Mouse (Mus musculus): Measurements from ENCODE around the gene Olfr1002. TPM values are rescaled to one million over a fixed set of nuclear protein-coding genes. Genes with fewer than 3 reads are reported as not detected.
"Not testable (repeated sequence)": the region's sequence is repeated elsewhere in the genome, so short reads cannot be mapped to it uniquely, and the experiment has no call there.

Gene Olfr1002
- polyA plus RNA-seq (2015; fragmentation: Nextera tagmentation; extraction: Ambion mirVana), result not detected in 2 replicates

DNA sequence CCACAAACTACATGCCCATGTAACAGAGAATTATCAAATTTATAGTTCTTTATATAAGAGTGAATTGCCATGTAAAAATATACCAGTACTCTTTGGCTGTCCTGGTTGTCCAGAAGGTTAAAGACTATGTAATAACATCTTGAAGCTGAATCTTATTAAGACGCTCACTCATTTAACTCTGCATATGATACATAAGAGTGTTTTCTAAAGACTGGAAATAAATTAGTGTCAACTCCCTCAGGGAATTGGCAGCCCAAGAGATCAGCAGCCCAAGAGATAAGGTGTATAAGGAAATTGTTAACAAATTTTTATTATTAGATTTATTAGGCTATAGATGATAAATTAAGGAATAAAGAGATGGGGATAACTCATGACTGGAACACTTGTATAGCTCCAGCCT, at the start of gene Olfr1002:
Gene Olfr1002, minus strand, starts transcription at position 101 of the 400 bp plus-strand sequence.
- H3K27me3 ChIP-seq (ENCODE audit: control insufficient read depth, insufficient read depth, low read length), result no peaks in the 10 kb centered on the region
- H3K27ac ChIP-seq (replicated peaks), result no peak within 1 kb of the TSS
- DNase-seq (ENCODE audit: low spot score) (no peak), ATAC-seq (ENCODE audit: low FRiP score, low TSS enrichment) (no peak)
- no peak within 1 kb of the TSS for H3K4me2 ChIP-seq (replicated peaks; ENCODE audit: low read depth)
- H3K4me1 ChIP-seq (replicated peaks; ENCODE audit: control insufficient read depth, insufficient read depth), result no peaks in the 10 kb centered on the region
- H3K9ac ChIP-seq (ENCODE audit: low read length), result no peak within 1 kb of the TSS
- TF ChIP-seq EP300 (optimal IDR thresholded peaks at IDR 0.05) (no peak), CTCF (IDR thresholded peaks at IDR 0.05; ENCODE audit: low read depth) (no peak)
- 89% methylated on average over 1 of the region's 1 CpGs for WGBS
- no peaks in the 10 kb centered on the region for H3K9me3 ChIP-seq (ENCODE audit: control insufficient read depth, low read length)
- no peak within 1 kb of the TSS for H3K4me3 ChIP-seq (ENCODE audit: low read depth, low read length)
- no peaks in the 10 kb centered on the region for H3K36me3 ChIP-seq (ENCODE audit: control insufficient read depth, insufficient read depth, low read length)

DNA sequence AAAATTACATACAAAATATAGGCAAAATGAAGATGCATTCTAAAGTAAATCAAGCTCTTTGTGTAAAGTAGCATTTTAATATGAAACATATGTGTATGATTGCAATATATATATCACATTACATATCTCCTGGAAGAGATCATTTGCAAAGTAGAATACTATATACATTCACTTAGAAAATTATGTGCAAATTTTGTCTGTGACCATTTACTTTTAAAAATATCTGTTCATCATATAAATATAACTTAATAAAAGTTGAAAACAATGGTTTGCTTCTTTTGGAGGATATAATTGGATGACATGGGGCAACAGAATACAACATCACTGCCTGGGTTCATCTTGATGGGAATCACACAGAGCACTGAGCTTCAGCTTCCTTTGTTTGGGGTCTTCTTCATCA, 38.6 kb upstream of the Olfr1002 start, which contains the start of gene Olfr1008:
Gene Olfr1008, plus strand, starts transcription at position 301 of the 400 bp plus-strand sequence.
- TF ChIP-seq EP300 (optimal IDR thresholded peaks at IDR 0.05) (no peak), CTCF (IDR thresholded peaks at IDR 0.05; ENCODE audit: low read depth) (no peak)
- Histone ChIP-seq H3K27me3 (ENCODE audit: control insufficient read depth, insufficient read depth, low read length) (no peaks in the 10 kb centered on the region), H3K4me2 (replicated peaks; ENCODE audit: low read depth) (no peak within 1 kb of the TSS), H3K4me1 (replicated peaks; ENCODE audit: control insufficient read depth, insufficient read depth) (no peaks in the 10 kb centered on the region), H3K36me3 (ENCODE audit: control insufficient read depth, insufficient read depth, low read length) (no peaks in the 10 kb centered on the region), H3K27ac (replicated peaks) (no peak within 1 kb of the TSS), H3K9ac (ENCODE audit: low read length) (no peak within 1 kb of the TSS), H3K4me3 (ENCODE audit: low read depth, low read length) (no peak within 1 kb of the TSS), H3K9me3 (ENCODE audit: control insufficient read depth, low read length) (no peaks in the 10 kb centered on the region)
- ATAC-seq (ENCODE audit: low FRiP score, low TSS enrichment) (no peak), DNase-seq (ENCODE audit: low spot score) (no peak)

DNA sequence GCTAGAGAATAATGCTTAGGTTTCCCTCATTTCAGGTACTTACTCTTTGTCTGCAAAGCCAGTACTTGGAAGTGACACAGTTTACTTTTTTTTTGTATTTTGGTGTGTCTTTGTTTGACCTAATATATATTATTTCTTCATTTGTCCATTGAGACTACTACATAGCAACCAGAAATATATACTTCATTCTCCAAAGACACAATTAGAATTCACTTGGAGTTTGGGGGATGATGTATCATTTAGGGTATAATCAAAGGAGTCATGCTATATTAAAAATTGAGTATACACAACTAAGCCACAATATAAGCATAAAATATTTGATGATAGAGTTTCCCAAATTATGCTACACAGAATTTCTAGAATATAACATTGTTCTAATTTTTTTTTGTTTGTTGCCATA, 28.2 kb upstream of the Olfr1002 start, which contains the start of gene Olfr1006:
Gene Olfr1006, minus strand, starts transcription at position 101 of the 400 bp plus-strand sequence.
- Histone ChIP-seq H3K4me1 (replicated peaks; ENCODE audit: control insufficient read depth, insufficient read depth) (no peaks in the 10 kb centered on the region), H3K36me3 (ENCODE audit: control insufficient read depth, insufficient read depth, low read length) (no peaks in the 10 kb centered on the region), H3K9ac (ENCODE audit: low read length) (no peak within 1 kb of the TSS), H3K27me3 (ENCODE audit: control insufficient read depth, insufficient read depth, low read length) (no peaks in the 10 kb centered on the region), H3K4me3 (ENCODE audit: low read depth, low read length) (no peak within 1 kb of the TSS), H3K4me2 (replicated peaks; ENCODE audit: low read depth) (no peak within 1 kb of the TSS), H3K27ac (replicated peaks) (no peak within 1 kb of the TSS), H3K9me3 (ENCODE audit: control insufficient read depth, low read length) (no peaks in the 10 kb centered on the region)
- DNase-seq (ENCODE audit: low spot score) (no peak), ATAC-seq (ENCODE audit: low FRiP score, low TSS enrichment) (no peak)
- TF ChIP-seq EP300 (optimal IDR thresholded peaks at IDR 0.05) (no peak), CTCF (IDR thresholded peaks at IDR 0.05; ENCODE audit: low read depth) (no peak)

DNA sequence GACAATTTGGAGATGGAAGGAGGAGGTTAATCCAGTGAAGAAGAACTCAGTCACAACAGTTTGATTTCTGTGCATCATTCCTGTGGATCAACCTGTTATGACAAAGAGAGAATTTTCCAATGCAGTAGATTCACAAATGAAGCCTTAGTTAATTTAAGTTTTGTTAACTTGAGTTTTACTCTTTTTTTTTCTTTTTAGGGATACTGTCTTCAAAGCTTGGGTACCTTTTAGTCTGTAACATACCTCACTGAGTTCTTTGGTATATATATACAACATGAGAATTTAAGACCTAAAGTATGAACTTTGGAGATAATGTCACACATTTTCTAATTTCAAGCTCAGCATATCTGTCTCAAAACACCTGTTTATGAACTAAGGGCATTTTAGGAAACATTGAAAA, 13.9 kb upstream of the Olfr1002 start, which contains the start of gene Olfr154:
Gene Olfr154, minus strand, starts transcription at position 101 of the 400 bp plus-strand sequence.
- not testable (repeated sequence) for H3K4me1 ChIP-seq (replicated peaks; ENCODE audit: control insufficient read depth, insufficient read depth); DNase-seq (ENCODE audit: low spot score); H3K9ac ChIP-seq (ENCODE audit: low read length); H3K27me3 ChIP-seq (ENCODE audit: control insufficient read depth, insufficient read depth, low read length); H3K27ac ChIP-seq (replicated peaks); H3K9me3 ChIP-seq (ENCODE audit: control insufficient read depth, low read length); H3K36me3 ChIP-seq (ENCODE audit: control insufficient read depth, insufficient read depth, low read length); H3K4me3 ChIP-seq (ENCODE audit: low read depth, low read length); H3K4me2 ChIP-seq (replicated peaks; ENCODE audit: low read depth); ATAC-seq (ENCODE audit: low FRiP score, low TSS enrichment)

DNA sequence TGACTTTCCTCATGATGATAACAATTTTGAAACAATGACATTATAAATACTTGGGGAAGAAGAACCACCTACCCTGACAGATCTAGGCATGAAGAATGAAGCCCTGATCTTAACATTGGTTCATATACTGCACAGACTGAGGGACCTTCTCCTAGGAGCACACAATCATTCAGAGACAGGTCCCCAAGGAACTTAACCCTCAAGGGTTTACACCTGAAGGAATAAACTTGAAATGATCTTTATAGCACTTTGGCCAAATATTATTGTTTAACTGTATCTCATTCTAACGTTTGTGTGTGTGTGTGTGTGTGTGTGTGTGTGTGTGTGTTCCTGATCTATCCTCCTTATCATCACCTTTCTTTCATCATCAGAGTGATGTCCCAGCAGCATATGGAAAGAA, 38.7 kb downstream of the Olfr1002 start, which contains the start of gene Olfr1000:
Gene Olfr1000, minus strand, starts transcription at position 101 of the 400 bp plus-strand sequence.
- TF ChIP-seq EP300 (optimal IDR thresholded peaks at IDR 0.05) (no peak), CTCF (IDR thresholded peaks at IDR 0.05; ENCODE audit: low read depth) (no peak)
- no peak within 1 kb of the TSS for H3K4me3 ChIP-seq (ENCODE audit: low read depth, low read length)

More for the DNA sequence above, 38.7 kb downstream of the Olfr1002 start, which contains the start of gene Olfr1000:
- Histone ChIP-seq H3K27me3 (ENCODE audit: control insufficient read depth, insufficient read depth, low read length) (no peaks in the 10 kb centered on the region), H3K36me3 (ENCODE audit: control insufficient read depth, insufficient read depth, low read length) (no peaks in the 10 kb centered on the region), H3K27ac (replicated peaks) (no peak within 1 kb of the TSS), H3K9ac (ENCODE audit: low read length) (no peak within 1 kb of the TSS), H3K4me1 (replicated peaks; ENCODE audit: control insufficient read depth, insufficient read depth) (no peaks in the 10 kb centered on the region), H3K4me2 (replicated peaks; ENCODE audit: low read depth) (no peak within 1 kb of the TSS), H3K9me3 (ENCODE audit: control insufficient read depth, low read length) (no peaks in the 10 kb centered on the region)
- DNase-seq (ENCODE audit: low spot score) (no peak), ATAC-seq (ENCODE audit: low FRiP score, low TSS enrichment) (no peak)
- WGBS, result 55% methylated on average over 1 of the region's 1 CpGs

Other genes with a start within 250 kb of the Olfr1002 start
- not detected in 2 replicates for gene Olfr992, start 241.2 kb downstream of the Olfr1002 start, polyA plus RNA-seq (2015; fragmentation: Nextera tagmentation; extraction: Ambion mirVana)
- gene Olfr993, start 235.8 kb downstream of the Olfr1002 start, polyA plus RNA-seq (2015; fragmentation: Nextera tagmentation; extraction: Ambion mirVana), result not detected in 2 replicates
- not detected in 2 replicates for gene Olfr994, start 214.3 kb downstream of the Olfr1002 start, polyA plus RNA-seq (2015; fragmentation: Nextera tagmentation; extraction: Ambion mirVana)
- not detected in 2 replicates for gene Olfr995, start 207.1 kb downstream of the Olfr1002 start, polyA plus RNA-seq (2015; fragmentation: Nextera tagmentation; extraction: Ambion mirVana)
- gene 4833423E24Rik, start 131.7 kb downstream of the Olfr1002 start, polyA plus RNA-seq (2015; fragmentation: Nextera tagmentation; extraction: Ambion mirVana), result 60.6 and 61.5 TPM in 2 replicates
- not detected in 2 replicates for gene Olfr996, start 71.5 kb downstream of the Olfr1002 start, polyA plus RNA-seq (2015; fragmentation: Nextera tagmentation; extraction: Ambion mirVana)
- 0.10 TPM in 1 of 2 replicates, not detected in the other for gene Olfr998, start 61.8 kb downstream of the Olfr1002 start, polyA plus RNA-seq (2015; fragmentation: Nextera tagmentation; extraction: Ambion mirVana)
- gene Olfr1000, start 38.8 kb downstream of the Olfr1002 start, polyA plus RNA-seq (2015; fragmentation: Nextera tagmentation; extraction: Ambion mirVana), result not detected in 2 replicates
- not detected in 2 replicates for gene Olfr154, start 13.8 kb upstream of the Olfr1002 start, polyA plus RNA-seq (2015; fragmentation: Nextera tagmentation; extraction: Ambion mirVana)
- gene Olfr1006, start 28.1 kb upstream of the Olfr1002 start, polyA plus RNA-seq (2015; fragmentation: Nextera tagmentation; extraction: Ambion mirVana), result not detected in 2 replicates
- gene Olfr1008, start 38.7 kb upstream of the Olfr1002 start, polyA plus RNA-seq (2015; fragmentation: Nextera tagmentation; extraction: Ambion mirVana), result not detected in 2 replicates
- not detected in 2 replicates for gene Olfr1009, start 64.7 kb upstream of the Olfr1002 start, polyA plus RNA-seq (2015; fragmentation: Nextera tagmentation; extraction: Ambion mirVana)
- not detected in 2 replicates for gene Olfr1012, start 112.1 kb upstream of the Olfr1002 start, polyA plus RNA-seq (2015; fragmentation: Nextera tagmentation; extraction: Ambion mirVana)
- not detected in 2 replicates for gene Olfr1013, start 116.4 kb upstream of the Olfr1002 start, polyA plus RNA-seq (2015; fragmentation: Nextera tagmentation; extraction: Ambion mirVana)
- gene Olfr1014, start 122.0 kb upstream of the Olfr1002 start, polyA plus RNA-seq (2015; fragmentation: Nextera tagmentation; extraction: Ambion mirVana), result not detected in 2 replicates
- not detected in 2 replicates for gene Olfr1015, start 131.3 kb upstream of the Olfr1002 start, polyA plus RNA-seq (2015; fragmentation: Nextera tagmentation; extraction: Ambion mirVana)
- gene Olfr1016, start 151.8 kb upstream of the Olfr1002 start, polyA plus RNA-seq (2015; fragmentation: Nextera tagmentation; extraction: Ambion mirVana), result not detected in 2 replicates
- gene Olfr1018, start 167.8 kb upstream of the Olfr1002 start, polyA plus RNA-seq (2015; fragmentation: Nextera tagmentation; extraction: Ambion mirVana), result not detected in 2 replicates
- not detected in 2 replicates for gene Olfr1019, start 194.8 kb upstream of the Olfr1002 start, polyA plus RNA-seq (2015; fragmentation: Nextera tagmentation; extraction: Ambion mirVana)
- gene Olfr1020, start 196.3 kb upstream of the Olfr1002 start, polyA plus RNA-seq (2015; fragmentation: Nextera tagmentation; extraction: Ambion mirVana), result not detected in 2 replicates
- gene Olfr1022, start 217.9 kb upstream of the Olfr1002 start, polyA plus RNA-seq (2015; fragmentation: Nextera tagmentation; extraction: Ambion mirVana), result not detected in 2 replicates
- not detected in 2 replicates for gene Olfr1023, start 234.9 kb upstream of the Olfr1002 start, polyA plus RNA-seq (2015; fragmentation: Nextera tagmentation; extraction: Ambion mirVana)